Mouse (Mus musculus): ENCODE data around the gene Ebp. TPM values are rescaled to one million over a fixed set of nuclear protein-coding genes. Genes with fewer than 3 reads are reported as not detected.

Ebp gene
- polyA plus RNA-seq, 1 experiment, result 71.1 TPM

DNA sequence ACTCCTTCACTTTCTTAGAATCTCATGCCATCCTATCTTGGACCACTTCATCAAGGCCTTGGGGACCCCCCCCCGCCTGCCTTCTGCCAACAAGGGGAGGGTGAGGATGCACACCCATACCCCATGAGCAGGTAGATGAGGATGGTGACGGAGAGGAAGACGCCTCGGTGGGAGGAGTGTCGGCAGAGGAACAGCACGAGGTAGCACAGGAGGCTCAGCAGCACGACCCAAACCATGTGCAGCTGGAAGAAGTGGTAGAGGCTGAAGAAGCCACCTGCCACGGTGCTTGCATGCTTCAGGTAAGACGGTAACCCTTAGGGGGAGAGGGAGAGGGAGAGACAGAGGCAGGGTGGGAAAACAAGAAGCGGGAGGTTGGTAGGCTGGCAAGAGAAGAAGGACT is 10.8 kb upstream of the Ebp start:
- H3K4me1 ChIP-seq (replicated peaks; ENCODE audit: control insufficient read depth, insufficient read depth, low read length), result no peaks in the 10 kb centered on the region
- 86% methylated on average over 10 of the region's 10 CpGs for WGBS
- no peak overlapping the region for H3K4me3 ChIP-seq (ENCODE audit: control insufficient read depth, insufficient read depth, low read length)
- no peaks in the 10 kb centered on the region; the same call in 1 of the 2 replicates for H3K27me3 ChIP-seq (ENCODE audit: control insufficient read depth, insufficient read depth, low read length)
- H3K36me3 ChIP-seq (ENCODE audit: control insufficient read depth, insufficient read depth, low read length), result no peaks in the 10 kb centered on the region
- DNase-seq, result no peak
- H3K27ac ChIP-seq (ENCODE audit: control insufficient read depth, insufficient read depth, low read length), result no peak overlapping the region
- TF ChIP-seq POLR2A (IDR thresholded peaks at IDR 0.05; ENCODE audit: control insufficient read depth, extremely low read depth, insufficient read depth, low read length, poor library complexity) (no peak), CTCF (IDR thresholded peaks at IDR 0.05; ENCODE audit: borderline replicate concordance, control insufficient read depth, extremely low read depth, insufficient read depth, low read length, poor library complexity) (no peak)

GRCm38 (mm10) chrX:8203105-8203504 is 9.8 kb upstream of the Ebp start:
- TF ChIP-seq POLR2A (IDR thresholded peaks at IDR 0.05; ENCODE audit: control insufficient read depth, extremely low read depth, insufficient read depth, low read length, poor library complexity), result no peak
- TF ChIP-seq CTCF (IDR thresholded peaks at IDR 0.05; ENCODE audit: borderline replicate concordance, control insufficient read depth, extremely low read depth, insufficient read depth, low read length, poor library complexity), result no peak
- H3K4me3 ChIP-seq (ENCODE audit: control insufficient read depth, insufficient read depth, low read length), result no peak overlapping the region
- no peaks in the 10 kb centered on the region for H3K4me1 ChIP-seq (replicated peaks; ENCODE audit: control insufficient read depth, insufficient read depth, low read length)
- H3K27ac ChIP-seq (ENCODE audit: control insufficient read depth, insufficient read depth, low read length), result no peak overlapping the region
- WGBS, result 93% methylated on average over 11 of the region's 14 CpGs
- H3K36me3 ChIP-seq (ENCODE audit: control insufficient read depth, insufficient read depth, low read length), result no peaks in the 10 kb centered on the region
- no peaks in the 10 kb centered on the region; the same call in 1 of the 2 replicates for H3K27me3 ChIP-seq (ENCODE audit: control insufficient read depth, insufficient read depth, low read length)
- no peak for DNase-seq

GRCm38 (mm10) chrX:8192640-8193418 is 483 bp downstream of the Ebp start:
- H3K27me3 ChIP-seq (ENCODE audit: control insufficient read depth, insufficient read depth, low read length), result no peaks in the 10 kb centered on the region
- peak overlapping the region; percentile 95 for H3K4me3 ChIP-seq (ENCODE audit: control insufficient read depth, insufficient read depth, low read length)
- no peak for TF ChIP-seq CTCF (IDR thresholded peaks at IDR 0.05; ENCODE audit: borderline replicate concordance, control insufficient read depth, extremely low read depth, insufficient read depth, low read length, poor library complexity)
- peak; percentile 43; the same call in 1 of the 2 replicates for TF ChIP-seq POLR2A (IDR thresholded peaks at IDR 0.05; ENCODE audit: control insufficient read depth, extremely low read depth, insufficient read depth, low read length, poor library complexity)
- H3K27ac ChIP-seq (ENCODE audit: control insufficient read depth, insufficient read depth, low read length), result no peak overlapping the region
- H3K4me1 ChIP-seq (replicated peaks; ENCODE audit: control insufficient read depth, insufficient read depth, low read length), result peaks cover 11% of the 10 kb centered on the region
- H3K36me3 ChIP-seq (ENCODE audit: control insufficient read depth, insufficient read depth, low read length), result no peaks in the 10 kb centered on the region
- WGBS, result 4% methylated on average over 34 of the region's 38 CpGs
- peak; percentile 69 for DNase-seq

GRCm38 (mm10) chrX:8192126-8192639 is 1.1 kb downstream of the Ebp start:
- H3K27ac ChIP-seq (ENCODE audit: control insufficient read depth, insufficient read depth, low read length), result no peak overlapping the region
- peak overlapping the region; percentile 95 for H3K4me3 ChIP-seq (ENCODE audit: control insufficient read depth, insufficient read depth, low read length)
- under 1% methylated on average over 13 of the region's 13 CpGs for WGBS
- DNase-seq, result no peak
- TF ChIP-seq POLR2A (IDR thresholded peaks at IDR 0.05; ENCODE audit: control insufficient read depth, extremely low read depth, insufficient read depth, low read length, poor library complexity), result no peak
- TF ChIP-seq CTCF (IDR thresholded peaks at IDR 0.05; ENCODE audit: borderline replicate concordance, control insufficient read depth, extremely low read depth, insufficient read depth, low read length, poor library complexity), result no peak
- no peaks in the 10 kb centered on the region for H3K36me3 ChIP-seq (ENCODE audit: control insufficient read depth, insufficient read depth, low read length)
- H3K27me3 ChIP-seq (ENCODE audit: control insufficient read depth, insufficient read depth, low read length), result no peaks in the 10 kb centered on the region
- H3K4me1 ChIP-seq (replicated peaks; ENCODE audit: control insufficient read depth, insufficient read depth, low read length), result peaks cover 11% of the 10 kb centered on the region

DNA sequence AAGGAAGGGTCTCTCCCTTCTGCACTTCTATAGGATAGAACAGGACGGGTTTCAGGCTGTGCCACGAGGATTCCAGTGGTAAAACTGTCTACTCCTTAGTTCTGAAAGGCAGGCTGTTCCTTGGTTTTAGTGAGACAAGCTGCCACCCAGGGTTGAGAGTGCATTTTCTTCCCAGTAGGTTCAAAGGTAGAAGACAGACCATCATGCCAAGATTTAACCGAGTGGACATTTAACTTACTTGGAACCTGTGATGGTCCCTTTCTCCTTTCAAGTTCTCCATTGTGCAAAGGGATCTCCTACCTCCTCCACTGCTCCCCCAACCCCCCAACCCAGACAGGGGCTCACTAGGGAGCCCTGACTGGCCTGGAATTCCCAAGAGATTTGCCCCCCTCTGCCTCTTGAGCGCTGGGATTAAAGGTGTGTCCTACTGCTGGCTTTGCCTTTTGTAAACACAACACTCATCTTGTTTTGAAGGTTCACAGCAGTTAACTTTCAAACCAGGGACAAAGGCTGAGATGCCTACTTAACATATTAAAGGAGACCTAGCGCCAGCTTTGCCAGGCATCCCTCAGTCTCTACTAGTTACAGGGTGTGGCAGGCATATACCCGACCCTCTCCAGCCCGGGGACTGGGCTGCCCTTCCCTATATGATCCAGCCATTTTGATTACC is 10.3 kb downstream of the Ebp start:
- H3K27ac ChIP-seq (ENCODE audit: control insufficient read depth, insufficient read depth, low read length), result no peak overlapping the region
- no peaks in the 10 kb centered on the region for H3K27me3 ChIP-seq (ENCODE audit: control insufficient read depth, insufficient read depth, low read length)
- H3K4me1 ChIP-seq (replicated peaks; ENCODE audit: control insufficient read depth, insufficient read depth, low read length), result no peaks in the 10 kb centered on the region
- peaks cover 9% of the 10 kb centered on the region; the same call in 1 of the 2 replicates for H3K36me3 ChIP-seq (ENCODE audit: control insufficient read depth, insufficient read depth, low read length)
- H3K4me3 ChIP-seq (ENCODE audit: control insufficient read depth, insufficient read depth, low read length), result no peak overlapping the region
- no peak for DNase-seq
- TF ChIP-seq POLR2A (IDR thresholded peaks at IDR 0.05; ENCODE audit: control insufficient read depth, extremely low read depth, insufficient read depth, low read length, poor library complexity), result no peak
- TF ChIP-seq CTCF (IDR thresholded peaks at IDR 0.05; ENCODE audit: borderline replicate concordance, control insufficient read depth, extremely low read depth, insufficient read depth, low read length, poor library complexity), result no peak
- 47% methylated on average over 7 of the region's 7 CpGs for WGBS

DNA sequence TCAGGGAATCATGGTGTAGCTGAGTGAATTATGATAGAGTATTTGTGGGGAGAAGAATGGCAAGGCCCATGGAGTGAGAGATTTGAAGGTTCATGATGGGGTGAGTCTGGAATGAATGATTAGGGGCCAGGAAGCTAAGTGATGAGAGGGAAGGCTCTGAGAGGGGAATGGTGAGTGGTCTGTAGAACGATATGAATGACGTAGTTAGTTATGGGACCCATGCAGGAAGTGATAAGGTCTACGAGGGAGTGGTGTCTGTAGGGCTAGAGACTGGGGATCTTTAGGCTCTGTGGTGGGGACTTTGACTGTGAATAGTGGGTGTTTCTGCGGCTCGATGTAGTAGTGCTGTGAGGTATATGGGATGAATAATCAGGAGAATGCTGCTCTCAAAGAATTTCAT is 13.7 kb downstream of the Ebp start:
- Histone ChIP-seq H3K27ac (ENCODE audit: control insufficient read depth, insufficient read depth, low read length) (no peak overlapping the region), H3K4me3 (ENCODE audit: control insufficient read depth, insufficient read depth, low read length) (no peak overlapping the region), H3K27me3 (ENCODE audit: control insufficient read depth, insufficient read depth, low read length) (no peaks in the 10 kb centered on the region), H3K4me1 (replicated peaks; ENCODE audit: control insufficient read depth, insufficient read depth, low read length) (no peaks in the 10 kb centered on the region), H3K36me3 (ENCODE audit: control insufficient read depth, insufficient read depth, low read length) (no peaks in the 10 kb centered on the region)
- TF ChIP-seq CTCF (IDR thresholded peaks at IDR 0.05; ENCODE audit: borderline replicate concordance, control insufficient read depth, extremely low read depth, insufficient read depth, low read length, poor library complexity), result no peak
- no peak for TF ChIP-seq POLR2A (IDR thresholded peaks at IDR 0.05; ENCODE audit: control insufficient read depth, extremely low read depth, insufficient read depth, low read length, poor library complexity)
- WGBS, result 89% methylated on average over 5 of the region's 5 CpGs
- no peak for DNase-seq
